Mouse (Mus musculus): Measurements from ENCODE around the gene Fam229a.

DNA sequence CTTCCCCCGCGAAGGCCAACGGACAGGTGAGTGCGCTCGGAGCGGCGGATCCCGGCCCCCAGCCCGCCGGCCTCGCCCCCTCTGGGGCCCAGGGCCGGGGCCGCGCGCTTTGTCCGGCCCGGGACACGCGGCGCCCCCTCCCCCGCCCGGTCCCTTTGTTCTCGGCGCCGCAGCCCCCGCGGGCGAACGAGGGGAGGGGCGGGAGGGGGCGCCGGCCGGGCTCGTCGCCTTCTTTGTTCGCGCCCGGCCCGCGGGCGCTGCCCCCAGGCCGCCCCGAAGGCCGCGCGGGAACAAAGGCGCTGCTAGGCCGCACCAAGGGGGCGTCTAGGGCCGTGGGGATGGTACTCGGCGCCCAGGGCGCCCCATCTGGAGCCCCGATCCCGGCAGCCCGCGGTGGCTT lies 22.9 kb downstream of the Fam229a start:
- no peak for TF ChIP-seq POLR2A (IDR thresholded peaks at IDR 0.05; ENCODE audit: low read depth, low read length)
- no peak for TF ChIP-seq CTCF (IDR thresholded peaks at IDR 0.05; ENCODE audit: extremely low read depth, insufficient read depth, insufficient read length, insufficient replicate concordance)
